In the genomic region with DNA sequence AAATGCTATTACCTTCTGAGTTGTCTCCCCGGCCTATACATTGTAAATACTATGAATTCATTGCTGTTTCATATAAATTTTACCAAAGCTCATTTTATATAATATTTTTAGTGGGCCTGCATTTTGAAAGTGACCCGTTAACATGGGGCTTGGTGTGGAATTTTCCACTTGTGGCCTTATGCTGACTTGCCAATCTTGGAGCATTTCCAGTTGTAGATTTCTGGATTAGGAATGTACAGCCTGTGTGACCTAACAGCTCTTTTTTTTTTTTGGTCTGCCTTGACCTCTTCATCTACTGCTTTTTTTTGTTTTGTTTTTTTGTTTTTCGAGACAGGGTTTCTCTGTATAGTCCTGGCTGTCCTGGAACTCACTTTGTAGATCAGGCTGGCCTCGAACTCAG, we compare ENCODE assay signal across 15 mouse cellular contexts.
"Had no signal": no experiment of that assay in that cellular context is flagged by ENCODE, and none has a peak within 500 bp of the region (broad histone marks: within the 10 kb centered on the region; RNA-seq: fewer than 3 reads in every experiment).

No protein-coding gene starts in this region.

- H3K9me3 ChIP-seq: megakaryocyte, embryonic 14.5 days; midbrain, embryonic 13.5 days; midbrain, embryonic 15.5 days; neural tube, embryonic 12.5 days; stomach, embryonic 15.5 days had no signal

- DNase-seq: lung, adult 18-20 months; lung, embryonic 14.5 days; lung, postnatal 10 days; lung, postnatal 4 days; right cerebral cortex, postnatal 14 days; thymus, adult 2 months; thymus, postnatal 25 days; thymus, postnatal 4 days had no signal

- H3K4me3 ChIP-seq: megakaryocyte, embryonic 14.5 days; midbrain, embryonic 13.5 days; midbrain, embryonic 15.5 days; neural tube, embryonic 12.5 days; stomach, embryonic 15.5 days had no signal

- H3K27ac ChIP-seq: midbrain, embryonic 13.5 days; midbrain, embryonic 15.5 days; neural tube, embryonic 12.5 days; stomach, embryonic 15.5 days; stomach, postnatal 0 days had no signal

- H3K4me1 ChIP-seq: midbrain, embryonic 13.5 days; midbrain, embryonic 15.5 days; neural tube, embryonic 12.5 days had no signal

- ATAC-seq: midbrain, embryonic 13.5 days; midbrain, embryonic 15.5 days had no signal

- H3K9ac ChIP-seq: lung, embryonic 14.5 days; midbrain, embryonic 13.5 days; midbrain, embryonic 15.5 days; neural tube, embryonic 12.5 days; stomach, embryonic 15.5 days had no signal

- H3K4me2 ChIP-seq: lung, embryonic 14.5 days; midbrain, embryonic 11.5 days; midbrain, embryonic 13.5 days; midbrain, embryonic 15.5 days; neural tube, embryonic 12.5 days; stomach, embryonic 15.5 days had no signal

- H3K27me3 ChIP-seq: megakaryocyte, embryonic 14.5 days; midbrain, embryonic 13.5 days; midbrain, embryonic 15.5 days; neural tube, embryonic 12.5 days; stomach, embryonic 15.5 days had no signal
